Mouse (Mus musculus): ENCODE results near the gene Camkmt. TPM values are rescaled to one million over a fixed set of nuclear protein-coding genes. Genes with fewer than 3 reads are reported as not detected.

Camkmt gene
- polyA plus RNA-seq, 2 experiments: 4.2 to 11.0 TPM

- DNase-seq (ENCODE audit: low spot score): no peak
Measured at GRCm38 (mm10) chr17:85177231-85177630, 86.9 kb downstream of the Camkmt start.

GRCm38 (mm10) chr17:85180471-85181060 is 90.2 kb downstream of the Camkmt start:
- no peak for ATAC-seq (ENCODE audit: low FRiP score, low read depth)
- no peak for DNase-seq (ENCODE audit: low spot score)
- Histone ChIP-seq H3K27ac (replicated peaks; ENCODE audit: low read depth, low read length) (no peak overlapping the region), H3K9me3 (ENCODE audit: control insufficient read depth, low read length) (no peaks in the 10 kb centered on the region), H3K9ac (ENCODE audit: low read depth, low read length, severe bottlenecking) (no peak overlapping the region), H3K4me3 (replicated peaks; ENCODE audit: low read length) (no peak overlapping the region), H3K4me1 (ENCODE audit: control insufficient read depth, insufficient read depth, low read length) (no peaks in the 10 kb centered on the region), H3K27me3 (ENCODE audit: control insufficient read depth, insufficient read depth, low read length) (no peaks in the 10 kb centered on the region), H3K4me2 (replicated peaks; ENCODE audit: low read depth, low read length, severe bottlenecking) (no peak overlapping the region), H3K36me3 (ENCODE audit: control insufficient read depth, insufficient read depth, low read length) (no peaks in the 10 kb centered on the region)
- TF ChIP-seq POLR2A (IDR thresholded peaks at IDR 0.05; ENCODE audit: borderline replicate concordance, extremely low read depth, insufficient read depth, insufficient read length): no peak
- WGBS: 60% methylated on average over 14 of the region's 14 CpGs

More at GRCm38 (mm10) chr17:85177231-85177630, 86.9 kb downstream of the Camkmt start:
- no peak for ATAC-seq (ENCODE audit: low FRiP score, low read depth)
- no peak for TF ChIP-seq POLR2A (IDR thresholded peaks at IDR 0.05; ENCODE audit: borderline replicate concordance, extremely low read depth, insufficient read depth, insufficient read length)
- Histone ChIP-seq H3K4me1 (ENCODE audit: control insufficient read depth, insufficient read depth, low read length) (no peaks in the 10 kb centered on the region), H3K4me2 (replicated peaks; ENCODE audit: low read depth, low read length, severe bottlenecking) (no peak overlapping the region), H3K9me3 (ENCODE audit: control insufficient read depth, low read length) (no peaks in the 10 kb centered on the region), H3K4me3 (replicated peaks; ENCODE audit: low read length) (no peak overlapping the region), H3K27ac (replicated peaks; ENCODE audit: low read depth, low read length) (no peak overlapping the region), H3K36me3 (ENCODE audit: control insufficient read depth, insufficient read depth, low read length) (no peaks in the 10 kb centered on the region), H3K9ac (ENCODE audit: low read depth, low read length, severe bottlenecking) (no peak overlapping the region), H3K27me3 (ENCODE audit: control insufficient read depth, insufficient read depth, low read length) (no peaks in the 10 kb centered on the region)
- WGBS: 55% methylated on average over 13 of the region's 13 CpGs

- peak overlapping the region; percentile 18; the same call in 1 of the 2 replicates for H3K4me3 ChIP-seq (replicated peaks; ENCODE audit: low read length)
- DNase-seq (ENCODE audit: low spot score) (peak; percentile 85), ATAC-seq (ENCODE audit: low FRiP score, low read depth) (peak; percentile 87)
- TF ChIP-seq POLR2A (IDR thresholded peaks at IDR 0.05; ENCODE audit: borderline replicate concordance, extremely low read depth, insufficient read depth, insufficient read length): no peak
- H3K4me2 ChIP-seq (replicated peaks; ENCODE audit: low read depth, low read length, severe bottlenecking): peak overlapping the region; percentile 39
- no peak overlapping the region for H3K27ac ChIP-seq (replicated peaks; ENCODE audit: low read depth, low read length)
- no peaks in the 10 kb centered on the region for H3K36me3 ChIP-seq (ENCODE audit: control insufficient read depth, insufficient read depth, low read length)
- whole genome bisulfite sequencing: 6% methylated on average over 14 of the region's 14 CpGs
- no peaks in the 10 kb centered on the region for H3K9me3 ChIP-seq (ENCODE audit: control insufficient read depth, low read length)
- H3K27me3 ChIP-seq (ENCODE audit: control insufficient read depth, insufficient read depth, low read length): no peaks in the 10 kb centered on the region
- H3K4me1 ChIP-seq (ENCODE audit: control insufficient read depth, insufficient read depth, low read length): peaks cover 6% of the 10 kb centered on the region; the same call in 1 of the 2 replicates
- H3K9ac ChIP-seq (ENCODE audit: low read depth, low read length, severe bottlenecking): no peak overlapping the region
Measured at GRCm38 (mm10) chr17:85189227-85190127, 99.1 kb downstream of the Camkmt start.

GRCm38 (mm10) chr17:85190128-85190435 is 99.7 kb downstream of the Camkmt start:
- Histone ChIP-seq H3K9me3 (ENCODE audit: control insufficient read depth, low read length) (no peaks in the 10 kb centered on the region), H3K27ac (replicated peaks; ENCODE audit: low read depth, low read length) (no peak overlapping the region), H3K9ac (ENCODE audit: low read depth, low read length, severe bottlenecking) (no peak overlapping the region), H3K4me2 (replicated peaks; ENCODE audit: low read depth, low read length, severe bottlenecking) (no peak overlapping the region), H3K27me3 (ENCODE audit: control insufficient read depth, insufficient read depth, low read length) (no peaks in the 10 kb centered on the region), H3K4me1 (ENCODE audit: control insufficient read depth, insufficient read depth, low read length) (peaks cover 6% of the 10 kb centered on the region; the same call in 1 of the 2 replicates), H3K4me3 (replicated peaks; ENCODE audit: low read length) (no peak overlapping the region), H3K36me3 (ENCODE audit: control insufficient read depth, insufficient read depth, low read length) (no peaks in the 10 kb centered on the region)
- DNase-seq (ENCODE audit: low spot score): no peak
- ATAC-seq (ENCODE audit: low FRiP score, low read depth): no peak
- WGBS: 5% methylated on average over 7 of the region's 7 CpGs
- TF ChIP-seq POLR2A (IDR thresholded peaks at IDR 0.05; ENCODE audit: borderline replicate concordance, extremely low read depth, insufficient read depth, insufficient read length): no peak

- DNase-seq (ENCODE audit: low spot score) (peak; percentile 11), ATAC-seq (ENCODE audit: low FRiP score, low read depth) (peak; percentile 24; the same call in 1 of the 2 replicates)
- Histone ChIP-seq H3K9ac (ENCODE audit: low read depth, low read length, severe bottlenecking) (no peak overlapping the region), H3K36me3 (ENCODE audit: control insufficient read depth, insufficient read depth, low read length) (no peaks in the 10 kb centered on the region), H3K4me2 (replicated peaks; ENCODE audit: low read depth, low read length, severe bottlenecking) (no peak overlapping the region), H3K4me3 (replicated peaks; ENCODE audit: low read length) (no peak overlapping the region), H3K27ac (replicated peaks; ENCODE audit: low read depth, low read length) (no peak overlapping the region), H3K4me1 (ENCODE audit: control insufficient read depth, insufficient read depth, low read length) (peaks cover 6% of the 10 kb centered on the region; the same call in 1 of the 2 replicates), H3K27me3 (ENCODE audit: control insufficient read depth, insufficient read depth, low read length) (no peaks in the 10 kb centered on the region), H3K9me3 (ENCODE audit: control insufficient read depth, low read length) (no peaks in the 10 kb centered on the region)
- 64% methylated on average over 11 of the region's 11 CpGs for WGBS
- no peak for TF ChIP-seq POLR2A (IDR thresholded peaks at IDR 0.05; ENCODE audit: borderline replicate concordance, extremely low read depth, insufficient read depth, insufficient read length)
Measured at GRCm38 (mm10) chr17:85193294-85193693, 102.9 kb downstream of the Camkmt start.
